17 mouse cellular contexts compared by ENCODE assay signal in the genomic region with DNA sequence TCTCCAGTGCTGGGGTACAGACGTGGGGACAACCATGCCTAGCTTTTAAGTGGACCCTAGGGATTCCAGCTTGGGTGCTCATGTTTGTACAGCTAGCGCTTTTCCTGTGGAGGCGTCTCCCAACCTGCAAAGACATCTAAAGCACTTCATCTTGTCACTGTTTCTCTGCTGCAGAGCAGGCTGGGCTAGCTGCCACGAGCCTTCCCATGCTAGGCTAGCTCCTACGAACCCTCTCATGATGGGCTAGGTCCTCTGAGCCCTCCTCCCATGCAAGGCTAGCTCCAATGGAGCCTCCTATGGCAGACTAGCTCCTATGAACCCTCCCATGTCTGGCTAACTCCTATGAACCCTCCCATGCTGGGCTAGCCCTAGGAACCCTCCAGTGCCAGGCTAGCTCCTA. TPM values are rescaled to one million over a fixed set of nuclear protein-coding genes. Genes with fewer than 3 reads are reported as not detected.
DNase-seq lines count a peak whose midpoint lies in the region.
"Had no signal": no experiment of that assay in that cellular context is flagged by ENCODE, and none has a peak within 500 bp of the region (broad histone marks: within the 10 kb centered on the region; RNA-seq: fewer than 3 reads in every experiment).

No protein-coding gene starts in this region.

- DNase-seq in heart, adult 11 months: peak; percentile 89
- DNase-seq in heart, adult 8-10 months (ENCODE audit: low spot score): no peak
- DNase-seq in lung, postnatal 10 days: peak; percentile 28
- no peak for DNase-seq in lung, adult 18-20 months
- DNase-seq in left cerebral cortex, postnatal 25 days (ENCODE audit: low spot score in 2 of 2): peak; percentile 53 to 83
- DNase-seq in right cerebral cortex, postnatal 25 days: peak; percentile 41
- no peak for DNase-seq in cerebellum, adult 9-11 months
- DNase-seq in layer of hippocampus, adult 8-10 months (ENCODE audit: low spot score in 2 of 2): no peak
- DNase-seq: adrenal gland, postnatal 14 days; cerebellum, adult 11 months; cerebellum, postnatal 10 days; kidney, adult 8-10 months; kidney, postnatal 10 days; layer of hippocampus, postnatal 36 days; lung, adult 2 months; thymus, adult 18-20 months; thymus, postnatal 36 days had no signal

- intact Hi-C loops in left cerebral cortex, postnatal 25 days (cut with DNase I): no loop called here

RNA-seq across cellular contexts. Expression of gene Fam98b, which starts 46.2 kb away (rescaled TPM):
- total RNA-seq in heart, adult 8-10 months (2022): 10 to 100 TPM; 22.3 to 24.3 (median 22.8) TPM
- total RNA-seq in left cerebral cortex, postnatal 25 days (2021): 10 to 100 TPM; 50.9 to 53.9 TPM
- total RNA-seq in layer of hippocampus, adult 8-10 months (2022): 10 to 100 TPM; 48.7 to 56.0 (median 51.8) TPM

Comparison
In these comparisons a context has a peak if more than half of its experiments do, and no peak if none do; other contexts are left out.
1. DNase-seq: peak in heart, adult 11 months (single experiment), lung, postnatal 10 days (single experiment), left cerebral cortex, postnatal 25 days (2 of 2) and right cerebral cortex, postnatal 25 days (single experiment); none in heart, adult 8-10 months (single experiment), lung, adult 18-20 months (0 of 2), cerebellum, adult 9-11 months (single experiment) and layer of hippocampus, adult 8-10 months (0 of 2).